Mouse (Mus musculus) lung, postnatal 36 days (tissue): ENCODE measurements at regions not wholly inside any gene's neighbourhood (a gene's known extent, or its start where the extent isn't known, plus 50 kb on each side); places are given as distances from the start of the nearest gene placed in this dataset.
"Not testable (repeated sequence)": the region's sequence is repeated elsewhere in the genome, so short reads cannot be mapped to it uniquely, and the experiment has no call there.

Experiments
- DNase-seq: peaks from one replicate; pipeline ENCODE4 v3.0.0; 2022; ENCODE audit warnings: mixed read lengths

DNA sequence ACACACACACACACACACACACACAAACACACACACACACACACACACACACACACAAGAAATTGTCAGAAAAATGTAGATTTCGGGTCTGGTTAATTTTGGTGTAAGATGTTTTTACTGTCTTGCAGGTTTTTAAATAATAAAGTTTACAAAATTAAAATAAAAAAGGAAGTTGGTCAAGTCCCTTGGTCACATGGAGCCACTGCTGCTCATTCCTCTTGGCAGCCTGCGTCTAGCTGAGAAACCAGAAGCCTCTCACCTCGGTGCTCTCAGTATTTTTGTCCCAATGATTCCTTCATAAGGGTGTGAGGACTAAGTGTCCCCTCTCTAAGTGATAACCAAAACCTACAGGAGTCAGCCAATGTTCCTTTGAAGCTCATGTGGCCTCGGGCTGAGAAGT lies 76.8 kb upstream of the Smg1 start:
- no peak for DNase-seq

DNA sequence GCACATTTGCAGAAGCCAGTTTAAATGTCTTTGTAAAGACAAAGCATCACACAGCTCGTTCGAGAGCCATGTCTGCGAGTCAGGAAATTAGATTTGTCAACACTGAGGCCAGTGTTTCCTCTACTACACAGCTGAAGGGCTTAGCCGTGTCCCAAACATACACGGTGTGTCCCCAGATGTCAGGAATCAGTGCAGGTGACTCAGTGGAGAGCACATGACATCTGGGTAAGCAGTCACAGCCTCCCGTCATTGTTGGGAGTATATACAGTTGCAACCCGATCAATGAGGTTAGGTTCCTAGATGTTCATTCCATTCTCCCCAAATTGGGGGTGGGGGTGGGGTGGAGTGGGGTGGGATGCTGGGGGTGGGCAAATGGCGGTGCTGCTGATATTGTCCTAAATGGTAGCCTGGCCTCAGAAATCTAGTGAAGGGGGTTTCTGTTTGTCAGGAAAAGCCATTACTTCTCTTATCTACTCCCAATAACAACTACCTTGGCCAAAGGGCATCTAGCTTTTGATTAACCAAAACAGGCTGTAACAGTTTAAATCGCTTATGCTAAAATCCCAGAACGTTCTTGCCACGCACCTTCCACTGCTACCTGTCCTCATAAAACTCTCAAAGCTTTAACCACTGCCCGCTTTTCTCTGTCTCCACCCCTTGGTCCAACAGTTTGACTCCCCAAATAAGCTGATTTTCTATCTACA lies 75.1 kb upstream of the Smg1 start:
- DNase-seq = no peak

DNA sequence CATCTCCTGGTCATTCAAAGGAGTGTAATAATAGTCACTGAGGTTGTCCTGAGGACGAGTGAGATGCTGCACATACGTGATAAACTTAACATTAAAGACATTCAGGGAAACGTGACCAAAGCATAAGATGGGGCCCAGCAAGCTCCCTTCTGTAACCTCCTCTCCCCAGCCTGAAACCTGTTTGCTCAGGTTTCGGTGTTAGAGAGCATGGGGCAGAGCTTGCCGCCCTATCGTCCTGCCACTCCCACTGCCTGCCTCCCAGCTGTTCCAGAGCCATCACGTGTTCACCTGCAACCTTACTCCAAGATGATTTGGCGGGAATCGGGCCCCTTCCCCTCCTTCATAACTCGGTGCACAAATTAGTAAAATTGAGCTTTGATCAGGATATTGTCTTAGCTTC lies 71.4 kb upstream of the Smg1 start:
- not testable (repeated sequence) for DNase-seq

DNA sequence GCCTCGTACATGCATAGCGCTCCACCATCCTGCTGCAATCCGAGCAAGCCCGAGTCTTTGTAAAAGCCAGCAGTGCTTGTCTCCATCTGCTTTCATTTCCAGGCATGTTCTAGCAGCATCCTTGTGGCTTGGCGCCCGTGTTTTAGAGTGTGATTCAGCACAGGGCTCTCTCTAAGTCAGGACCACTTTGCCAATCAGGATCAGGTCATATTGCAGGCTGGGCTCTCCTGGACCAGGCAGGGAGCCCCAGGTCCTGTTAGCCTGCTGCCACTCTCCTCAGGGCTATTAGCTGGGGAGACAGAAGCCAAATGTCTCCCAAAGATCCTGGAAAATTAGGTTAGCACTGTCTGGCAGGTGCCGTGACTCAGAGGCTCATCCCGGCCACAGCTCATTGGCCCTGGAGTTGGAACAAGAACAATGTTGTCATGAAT lies 70.8 kb upstream of the Smg1 start:
- DNase-seq = no peak

DNA sequence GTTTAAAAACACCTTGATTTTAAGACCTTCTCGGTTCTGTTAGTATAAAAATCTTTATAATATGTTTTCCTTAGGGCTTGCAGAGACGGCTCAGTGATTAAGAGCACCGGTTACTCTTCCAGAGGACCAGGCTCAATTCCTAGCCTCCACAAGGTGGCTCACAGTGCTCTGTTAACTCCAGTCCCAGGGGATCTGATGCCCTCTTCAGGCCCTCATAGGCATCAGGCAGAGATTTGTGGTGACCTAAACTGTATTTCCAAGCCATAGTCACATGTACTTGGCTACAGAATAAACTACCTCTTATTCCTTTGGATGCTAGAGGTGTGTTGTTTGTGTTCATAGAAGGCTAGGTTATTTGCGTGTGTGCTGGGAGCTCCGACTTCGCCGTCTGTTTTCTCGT lies 70.3 kb upstream of the Smg1 start:
- no peak for DNase-seq

DNA sequence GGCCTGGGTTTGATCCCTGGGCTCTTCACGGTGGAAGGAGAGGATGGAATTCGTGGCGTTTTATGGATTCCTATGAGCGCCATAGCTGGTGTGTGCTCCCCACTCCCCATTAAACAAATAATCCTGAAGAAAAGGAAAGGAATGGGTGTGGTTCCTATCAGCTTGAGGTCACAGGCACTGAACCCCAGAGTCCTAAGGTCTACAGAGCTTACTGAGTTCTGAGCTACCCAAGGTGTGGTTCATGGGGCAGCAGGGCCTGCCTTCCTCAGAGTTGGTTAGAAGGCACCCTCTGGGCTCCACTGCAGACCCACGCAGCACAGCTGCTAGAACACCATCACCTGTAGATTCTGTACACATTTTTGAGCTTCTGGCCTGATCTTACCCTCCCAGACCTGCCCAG lies 66.3 kb upstream of the Smg1 start:
- no peak for DNase-seq

DNA sequence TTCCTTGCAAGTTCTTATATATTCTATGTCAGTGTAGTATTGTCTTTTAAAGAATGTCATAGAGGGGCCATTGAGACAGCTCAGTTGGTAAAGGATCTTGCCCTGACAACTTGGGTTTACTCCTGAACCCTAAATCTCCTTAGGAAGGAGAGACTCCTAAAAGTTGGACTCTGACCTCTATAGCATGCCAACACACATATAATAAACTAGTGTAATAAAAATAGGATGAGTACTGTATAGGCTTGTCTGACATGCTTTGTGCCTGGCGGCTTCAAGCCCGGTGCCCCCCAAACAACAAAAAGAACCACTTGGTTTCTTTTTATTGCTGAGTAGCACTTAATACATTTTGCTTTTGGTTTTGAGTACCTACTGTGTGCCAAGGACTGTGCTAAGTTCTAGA lies 65.4 kb upstream of the Smg1 start:
- DNase-seq = no peak

DNA sequence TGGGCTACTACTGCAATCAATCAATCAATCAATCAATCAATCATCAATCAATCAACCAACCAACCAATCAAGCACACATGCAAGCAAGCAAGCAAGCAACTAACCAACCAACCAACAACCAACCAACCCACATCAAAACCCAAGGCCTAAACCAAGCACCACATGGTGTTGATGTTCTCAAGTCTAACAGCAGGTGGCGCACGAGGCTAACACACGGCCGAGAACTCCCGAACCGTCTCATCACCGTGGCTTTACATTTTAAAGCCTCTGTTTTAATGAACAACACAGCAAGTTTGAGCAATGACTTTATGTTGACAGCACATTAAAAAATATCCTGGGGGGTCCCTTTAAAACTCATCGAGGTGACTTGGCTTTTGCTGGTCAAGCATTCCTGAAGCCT lies 61.3 kb upstream of the Smg1 start:
- DNase-seq = peak; percentile 84

DNA sequence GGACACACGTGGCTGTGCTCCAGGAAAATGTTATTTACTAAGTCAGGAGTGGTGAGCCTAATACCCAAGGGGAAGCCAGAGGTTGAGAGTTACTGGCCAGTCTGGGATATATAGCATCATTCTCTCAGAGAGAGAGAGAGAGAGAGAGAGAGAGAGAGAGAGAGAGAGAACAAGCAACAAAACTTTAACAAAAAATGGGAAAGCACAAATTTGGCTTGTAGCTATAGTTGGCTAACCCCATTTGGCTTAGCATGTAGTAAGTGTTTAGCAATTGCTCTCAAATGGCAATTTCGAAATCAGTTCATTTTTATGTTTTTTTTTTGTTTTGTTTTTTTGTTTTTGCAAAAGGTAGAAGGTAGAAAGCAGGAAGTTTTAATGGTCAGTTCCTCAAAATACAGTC lies 60.9 kb upstream of the Smg1 start:
- DNase-seq = peak; percentile 12

DNA sequence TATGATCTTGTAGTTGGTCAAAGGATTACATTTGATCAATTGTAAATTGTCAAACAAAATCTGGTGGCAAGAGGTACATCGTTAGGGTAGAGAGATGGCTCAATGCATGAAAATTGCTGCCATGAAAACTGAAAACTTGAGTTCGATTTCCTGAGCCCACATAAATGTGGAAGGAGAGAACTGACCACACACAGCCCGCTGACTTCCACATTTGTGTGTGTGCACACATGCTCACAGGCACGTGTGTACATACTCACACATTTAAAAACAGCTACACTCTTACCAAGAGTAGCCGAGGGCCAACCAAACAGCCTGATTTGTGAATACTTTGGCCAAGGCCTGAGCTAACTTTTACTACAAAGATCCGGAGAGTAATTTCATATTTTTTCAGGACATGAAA lies 60.5 kb upstream of the Smg1 start:
- DNase-seq = no peak

DNA sequence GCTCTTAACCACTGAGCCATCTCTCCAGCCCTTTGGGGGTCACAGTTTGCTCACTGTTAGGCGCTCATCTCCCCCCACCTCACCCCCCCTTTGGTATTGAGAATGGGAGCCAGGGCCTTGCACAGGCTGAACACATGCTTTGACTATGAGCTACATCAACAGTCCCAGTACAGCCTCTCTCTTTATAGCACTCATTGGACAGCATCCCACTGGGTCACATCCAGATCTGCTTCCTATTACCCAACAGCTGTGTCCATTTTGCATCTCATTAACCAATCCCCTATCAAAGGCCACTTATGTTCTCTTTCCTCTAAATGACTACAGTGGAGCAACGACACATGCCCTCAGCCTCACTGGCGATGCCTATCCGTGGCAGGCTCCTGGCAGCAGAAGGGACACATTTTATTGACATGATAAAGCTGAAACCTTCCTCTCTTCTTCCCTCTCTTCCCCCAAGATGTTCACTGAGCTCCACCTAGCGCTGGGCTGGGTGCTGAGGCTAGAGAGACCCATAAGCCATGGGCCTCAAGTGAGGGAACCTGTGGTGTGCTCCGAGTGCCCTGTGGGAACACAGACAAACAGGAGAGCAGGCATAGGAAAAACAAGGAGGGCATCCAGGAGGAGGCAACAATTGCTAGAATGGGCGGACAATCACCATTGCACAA lies 57.3 kb upstream of the Smg1 start:
- DNase-seq = peak; percentile 28

DNA sequence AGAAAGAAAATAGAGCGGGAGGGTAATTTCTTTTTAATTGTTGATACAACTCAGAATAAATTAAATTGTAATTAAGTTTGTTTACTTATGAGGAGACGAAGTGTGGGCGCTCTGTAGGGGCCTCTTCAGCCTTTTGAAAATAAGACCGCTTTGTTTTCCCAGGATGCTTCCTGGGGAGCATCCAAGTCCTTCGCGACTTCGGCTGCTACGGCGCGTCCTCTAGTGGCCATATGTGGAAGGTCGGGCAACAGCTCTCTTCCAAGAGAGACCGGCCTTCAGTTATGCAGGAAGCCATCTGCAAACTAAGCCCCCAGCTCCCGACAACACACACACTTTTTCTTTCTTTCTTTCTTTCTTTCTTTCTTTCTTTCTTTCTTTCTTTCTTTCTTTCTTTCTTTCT lies 54.1 kb upstream of the Smg1 start:
- DNase-seq = peak; percentile 86

DNA sequence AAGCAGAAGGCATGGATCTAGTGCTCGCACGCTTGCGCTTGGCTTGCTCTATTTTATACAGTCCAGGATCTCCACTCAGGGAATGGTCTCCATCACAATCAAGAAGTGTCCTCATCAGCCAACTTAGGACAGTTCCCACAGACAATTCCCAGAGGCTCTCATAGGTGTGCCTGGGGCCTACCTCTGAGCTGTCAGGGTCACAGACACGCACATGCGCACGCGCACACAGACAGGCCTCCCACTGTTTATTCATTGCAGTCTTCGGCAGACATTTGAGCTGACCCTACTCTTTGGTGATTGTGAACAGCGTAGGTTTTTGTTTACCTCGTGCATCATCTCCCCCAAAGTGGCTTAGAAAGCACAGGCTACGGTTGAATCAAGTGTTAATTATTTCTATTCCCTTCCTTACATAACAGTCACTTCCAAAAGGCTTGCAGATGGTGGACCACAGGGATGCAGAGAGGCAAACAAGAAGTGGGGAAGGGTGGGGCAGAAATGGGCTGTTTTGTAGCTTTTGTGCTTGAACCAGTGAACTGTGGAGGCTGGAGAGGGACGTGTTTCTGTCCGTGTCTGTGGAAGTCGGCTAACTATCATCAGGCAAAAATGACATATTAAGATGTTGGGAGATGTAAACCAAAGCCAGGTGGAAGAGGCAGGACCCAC lies 53.5 kb upstream of the Smg1 start:
- DNase-seq = no peak

DNA sequence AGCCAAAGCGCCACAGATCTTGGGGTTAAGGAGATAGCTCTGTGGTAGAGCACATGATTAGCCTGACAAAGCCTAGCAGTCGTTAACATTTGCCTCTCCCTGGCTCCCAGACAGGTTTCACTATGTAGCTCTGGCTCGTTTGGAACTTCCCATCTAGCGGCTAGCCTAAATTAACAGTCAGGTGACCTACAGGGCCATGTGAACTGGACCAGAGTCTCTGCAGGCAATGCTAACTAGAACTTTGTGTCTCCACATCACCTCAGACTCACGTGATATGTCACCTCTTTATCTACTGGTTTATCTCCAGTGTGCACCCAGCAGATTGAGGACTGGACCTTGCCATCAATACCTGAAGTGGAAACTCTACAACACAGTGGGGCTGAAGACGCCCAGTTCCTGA lies 52.4 kb upstream of the Smg1 start:
- DNase-seq = no peak

DNA sequence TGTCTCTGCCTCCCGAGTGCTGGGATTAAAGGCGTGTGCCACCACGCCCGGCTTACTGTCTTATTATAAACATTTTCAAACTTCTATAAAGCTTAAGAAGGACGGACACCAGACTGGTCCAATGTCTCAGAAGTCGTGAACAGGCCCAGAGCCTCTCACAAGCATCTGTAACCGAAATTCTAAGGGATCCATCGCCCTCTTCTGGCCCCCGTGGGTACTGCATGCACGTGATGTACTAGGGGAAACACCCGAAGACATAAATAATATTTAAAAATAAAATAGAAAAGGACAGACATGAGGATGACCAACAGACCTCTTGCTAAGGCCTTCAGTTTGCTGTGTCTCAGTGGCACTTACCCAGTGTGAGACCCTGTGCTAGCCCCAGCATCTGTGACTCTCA lies 51.8 kb upstream of the Smg1 start:
- DNase-seq = peak; percentile 49

DNA sequence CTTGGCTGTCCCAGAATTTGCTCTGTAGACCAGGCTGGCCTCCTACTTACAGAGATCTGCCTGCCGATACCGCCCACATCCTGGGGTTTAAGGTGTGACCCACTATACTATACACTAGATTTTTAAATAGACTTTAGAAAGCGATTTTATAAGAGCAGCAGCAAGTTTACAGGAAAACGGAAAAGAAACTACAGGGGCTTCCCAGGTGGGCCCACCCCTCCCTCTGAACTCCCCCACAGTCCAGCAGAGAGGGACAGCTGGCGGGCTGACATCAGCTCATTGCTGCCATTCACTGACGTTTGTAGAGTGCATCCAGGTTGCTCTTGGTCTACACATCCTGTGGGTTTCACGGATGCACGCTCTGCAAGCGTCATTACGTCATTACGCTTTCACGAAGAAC lies 51.2 kb upstream of the Smg1 start:
- peak; percentile 9 for DNase-seq
